Mouse (Mus musculus): Measurements from ENCODE around the gene Olfr693. TPM values are rescaled to one million over a fixed set of nuclear protein-coding genes. Genes with fewer than 3 reads are reported as not detected.

The Olfr693 gene
- polyA plus RNA-seq (2017; shearing (Covaris generic)), result not detected

GRCm38 (mm10) chr7:106680484-106680883 lies at the start of gene Olfr693:
Olfr693 (minus strand) TSS chr7:106680584.

GRCm38 (mm10) chr7:106716296-106716695 lies 35.9 kb upstream of the Olfr693 start, which contains the start of gene Olfr695:
Olfr695 (minus strand) TSS chr7:106716396.

GRCm38 (mm10) chr7:106691714-106692113 lies 11.3 kb upstream of the Olfr693 start, which contains the start of gene Olfr694:
Olfr694 (minus strand) TSS chr7:106691814.

Other genes starting within 250 kb of the Olfr693 start
- not detected for gene Olfr694, start 11.2 kb upstream of the Olfr693 start, polyA plus RNA-seq (2017; shearing (Covaris generic))
- gene Olfr695, start 35.8 kb upstream of the Olfr693 start, polyA plus RNA-seq (2017; shearing (Covaris generic)), result not detected
- not detected for gene Olfr697, start 61.9 kb upstream of the Olfr693 start, polyA plus RNA-seq (2017; shearing (Covaris generic))
- gene Olfr698, start 74.8 kb upstream of the Olfr693 start, polyA plus RNA-seq (2017; shearing (Covaris generic)), result not detected
- not detected for gene Olfr699, start 112.6 kb upstream of the Olfr693 start, polyA plus RNA-seq (2017; shearing (Covaris generic))
- not detected for gene Olfr700, start 128.2 kb upstream of the Olfr693 start, polyA plus RNA-seq (2017; shearing (Covaris generic))
- not detected for gene Olfr701, start 133.5 kb upstream of the Olfr693 start, polyA plus RNA-seq (2017; shearing (Covaris generic))
- not detected for gene Olfr702, start 153.3 kb upstream of the Olfr693 start, polyA plus RNA-seq (2017; shearing (Covaris generic))
- not detected for gene Olfr703, start 162.8 kb upstream of the Olfr693 start, polyA plus RNA-seq (2017; shearing (Covaris generic))
- 0.07 TPM for gene Olfr704, start 182.6 kb upstream of the Olfr693 start, polyA plus RNA-seq (2017; shearing (Covaris generic))
- gene Olfr705, start 196.3 kb upstream of the Olfr693 start, polyA plus RNA-seq (2017; shearing (Covaris generic)), result not detected
- not detected for gene Olfr706, start 207.6 kb upstream of the Olfr693 start, polyA plus RNA-seq (2017; shearing (Covaris generic))
- gene Olfr707, start 220.7 kb upstream of the Olfr693 start, polyA plus RNA-seq (2017; shearing (Covaris generic)), result not detected
- gene Olfr1532-ps1, start 227.4 kb upstream of the Olfr693 start, polyA plus RNA-seq (2017; shearing (Covaris generic)), result not detected